Mouse (Mus musculus): ENCODE results near the gene Zfp292.

- TF ChIP-seq EP300 (IDR thresholded peaks at IDR 0.05; ENCODE audit: low read depth) (no peak), CTCF (IDR thresholded peaks at IDR 0.05; ENCODE audit: low read depth) (peak; percentile 47)
Measured at GRCm38 (mm10) chr4:34782730-34783129, 100.0 kb downstream of the Zfp292 start.

Data from liver, embryonic 14.5 days (tissue).